Mouse (Mus musculus) heart, postnatal 0 days (tissue): ENCODE measurements around the gene Cntnap5a.

Experiments
- CTCF ChIP-seq: IDR thresholded peaks from 2 replicates; pipeline ENCODE4 v1.5.1; 2016; ENCODE audit warnings: antibody characterized with exemption, control low read depth, low read depth
- EP300 ChIP-seq: IDR thresholded peaks from 2 replicates; pipeline ENCODE4 v1.6.1; 2016; ENCODE audit warnings: antibody characterized with exemption, low read depth

DNA sequence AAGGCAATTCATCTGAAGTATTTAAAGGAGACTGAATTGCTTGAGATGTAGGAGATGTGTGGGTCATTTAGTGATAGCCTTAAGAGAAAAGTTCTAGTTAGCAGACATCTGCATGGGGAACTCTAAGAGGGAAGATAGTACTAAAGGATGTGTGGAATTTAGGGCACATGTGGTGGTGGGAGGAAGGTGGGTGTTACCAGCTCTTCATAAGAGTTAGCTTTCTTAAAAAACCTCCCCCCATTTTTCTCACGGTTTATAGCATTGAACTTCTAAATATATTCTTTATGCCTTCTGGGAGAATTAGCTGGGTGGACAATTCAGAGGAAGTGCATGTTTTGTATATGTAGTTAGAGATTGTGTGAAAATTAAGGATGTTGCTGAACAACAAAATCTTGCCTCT, 725.3 kb downstream of the Cntnap5a start:
- TF ChIP-seq CTCF (no peak), EP300 (no peak)
